In genomic region chr8:94415218-94415617, GRCm38 (mm10) we compare ENCODE assay signal across 14 mouse cellular contexts. TPM values are rescaled to one million over a fixed set of nuclear protein-coding genes. Genes with fewer than 3 reads are reported as not detected.
A peak's percentile ranks its signal among the peaks of the same experiment; 100 is the strongest.
DNase-seq lines count a peak whose midpoint lies in the region; ATAC-seq and TF ChIP-seq lines count a peak whose summit lies in the region.
"Had no signal": no experiment of that assay in that cellular context is flagged by ENCODE, and none has a peak within 500 bp of the region (broad histone marks: within the 10 kb centered on the region; RNA-seq: fewer than 3 reads in every experiment).

No protein-coding gene starts in this region.

- no peak overlapping the region for H3K4me3 ChIP-seq in kidney, embryonic 16.5 days (ENCODE audit: low read length)
- H3K4me3 ChIP-seq in ES-E14 (ENCODE audit: insufficient read depth in 1 of 2, low read depth in 1 of 2, low read length in 2 of 2, poor library complexity in 1 of 2, severe bottlenecking in 1 of 2): no peak overlapping the region
- H3K4me3 ChIP-seq in liver, embryonic 11.5 days (ENCODE audit: low read depth, low read length): no peak overlapping the region
- H3K4me3 ChIP-seq: heart, adult 2 months had no signal

- H3K9ac ChIP-seq in kidney, embryonic 16.5 days (replicated peaks; ENCODE audit: low read length): no peak overlapping the region
- H3K9ac ChIP-seq in ES-E14 (ENCODE audit: insufficient read depth, low read depth, low read length, poor library complexity, severe bottlenecking): no peak overlapping the region
- no peak overlapping the region for H3K9ac ChIP-seq in liver, embryonic 11.5 days (ENCODE audit: low read depth, low read length)
- H3K9ac ChIP-seq: forebrain, postnatal 0 days; liver, postnatal 0 days had no signal

- no peak for DNase-seq in kidney, postnatal 10 days
- DNase-seq in 416B (ENCODE audit: low read depth) (peak; percentile 92), ES-E14 (ENCODE audit: low read depth, low spot score) (no peak)
- DNase-seq in right cerebral cortex, postnatal 4 days: no peak
- DNase-seq in liver, embryonic 11.5 days (ENCODE audit: low spot score): no peak
- DNase-seq in layer of hippocampus, postnatal 10 days (ENCODE audit: low spot score in 2 of 2): no peak
- DNase-seq: cerebellum, adult 9-11 months; forebrain, postnatal 0 days; heart, postnatal 14 days; kidney, postnatal 14 days; liver, postnatal 0 days had no signal

- H3K27me3 ChIP-seq in kidney, embryonic 16.5 days (ENCODE audit: insufficient read depth, low read length): no peaks in the 10 kb centered on the region
- no peaks in the 10 kb centered on the region for H3K27me3 ChIP-seq in liver, embryonic 11.5 days (replicated peaks; ENCODE audit: control insufficient read depth, insufficient read depth, low read length)

- H3K27ac ChIP-seq in kidney, embryonic 16.5 days (ENCODE audit: low read length): no peak overlapping the region
- H3K27ac ChIP-seq in ES-E14 (ENCODE audit: insufficient read depth, low read depth, low read length, poor library complexity, severe bottlenecking): no peak overlapping the region
- H3K27ac ChIP-seq in liver, embryonic 11.5 days (ENCODE audit: low read depth, low read length): no peak overlapping the region
- H3K27ac ChIP-seq: heart, adult 2 months had no signal

- H3K36me3 ChIP-seq in kidney, embryonic 16.5 days (ENCODE audit: insufficient read depth, low read length): no peaks in the 10 kb centered on the region
- H3K36me3 ChIP-seq in ES-E14 (ENCODE audit: control insufficient read depth, insufficient read depth, low read length, poor library complexity, severe bottlenecking): no peaks in the 10 kb centered on the region
- no peaks in the 10 kb centered on the region for H3K36me3 ChIP-seq in liver, embryonic 11.5 days (ENCODE audit: control insufficient read depth, insufficient read depth, low read length)

- H3K9me3 ChIP-seq in kidney, embryonic 16.5 days (ENCODE audit: low read length): no peaks in the 10 kb centered on the region
- H3K9me3 ChIP-seq in ES-E14 (ENCODE audit: control insufficient read depth, insufficient read depth, low read depth, low read length): no peaks in the 10 kb centered on the region
- H3K9me3 ChIP-seq in liver, embryonic 11.5 days (ENCODE audit: control insufficient read depth, low read length): no peaks in the 10 kb centered on the region

- no peak overlapping the region for H3K4me2 ChIP-seq in kidney, embryonic 16.5 days (replicated peaks; ENCODE audit: low read depth, low read length)
- no peak overlapping the region for H3K4me2 ChIP-seq in liver, embryonic 11.5 days

- peak; percentile 51; the same call in 1 of the 2 replicates for ATAC-seq in kidney, embryonic 16.5 days (ENCODE audit: low FRiP score, low TSS enrichment)
- ATAC-seq in hematopoietic stem cell, adult 5-6 weeks (replicated peaks in 1 of 2; ENCODE audit: insufficient read depth in 1 of 2, low FRiP score in 2 of 2, low TSS enrichment in 1 of 2, low read depth in 1 of 2, poor library complexity in 2 of 2, severe bottlenecking in 2 of 2): peak; percentile 9 to 27; a peak in 1 of 4 replicates
- no peak for ATAC-seq in liver, embryonic 11.5 days (replicated peaks; ENCODE audit: low FRiP score)
- ATAC-seq: forebrain, postnatal 0 days; liver, postnatal 0 days had no signal

- 45% methylated on average over 2 of the region's 2 CpGs for WGBS in kidney, embryonic 16.5 days
- 59% methylated on average over 2 of the region's 2 CpGs for WGBS in liver, embryonic 11.5 days

- no peaks in the 10 kb centered on the region for H3K4me1 ChIP-seq in kidney, embryonic 16.5 days (ENCODE audit: insufficient read depth, low read length)
- no peaks in the 10 kb centered on the region for H3K4me1 ChIP-seq in ES-E14 (ENCODE audit: control insufficient read depth in 2 of 2, insufficient read depth in 2 of 2, low read length in 2 of 2, poor library complexity in 1 of 2)
- no peaks in the 10 kb centered on the region for H3K4me1 ChIP-seq in liver, embryonic 11.5 days (replicated peaks; ENCODE audit: control insufficient read depth, insufficient read depth, low read length)

- in situ Hi-C loops in ES-E14 (cut with MboI; ENCODE audit: low sequenced_read_pairs in 2 of 2, unreplicated experiment in 2 of 2): no loop called here

TF ChIP-seq in ES-E14, 5 proteins besides CTCF, POLR2A, EP300 and RAD21:
- TF ChIP-seq CHD2 (IDR thresholded peaks at IDR 0.05; ENCODE audit: low read depth, low read length) (no peak), MAFK (IDR thresholded peaks at IDR 0.05; ENCODE audit: insufficient read depth, low read depth, low read length) (0 out of 2 replicates have a peak, but pooled peaks have one; percentile 16)

RNA-seq across cellular contexts. Expression of gene Nlrc5, which starts 18.9 kb away (rescaled TPM):
- polyA plus RNA-seq in kidney, embryonic 16.5 days (2015; fragmentation: Nextera tagmentation; extraction: Ambion mirVana): 0.15 TPM in 1 of 2 replicates, not detected in the other
- 0.76 and 1.8 TPM in 2 replicates for total RNA-seq in ES-E14 (2012; rRNA removed)
- 62.6 and 97.6 TPM in 2 replicates for total RNA-seq in hematopoietic stem cell, adult 5-6 weeks (2017)
- polyA plus RNA-seq in liver, embryonic 11.5 days (2014; fragmentation: Nextera tagmentation; extraction: Ambion mirVana): not detected in 2 replicates
- under 1 TPM; 0.50 to 0.51 TPM for total RNA-seq in layer of hippocampus, postnatal 10 days (2021)

RNA-seq across cellular contexts. Expression of gene Herpud1, which starts 29.0 kb away (rescaled TPM):
- polyA plus RNA-seq in kidney, embryonic 16.5 days (2015; fragmentation: Nextera tagmentation; extraction: Ambion mirVana): 82.9 and 87.9 TPM in 2 replicates
- 50.4 and 76.5 TPM in 2 replicates for total RNA-seq in ES-E14 (2012; rRNA removed)
- 74.5 and 93.6 TPM in 2 replicates for total RNA-seq in hematopoietic stem cell, adult 5-6 weeks (2017)
- 110 and 115 TPM in 2 replicates for polyA plus RNA-seq in liver, embryonic 11.5 days (2014; fragmentation: Nextera tagmentation; extraction: Ambion mirVana)
- 10 to 100 TPM; 35.5 to 36.2 TPM for total RNA-seq in layer of hippocampus, postnatal 10 days (2021)

Comparison
In these comparisons a context has a peak if more than half of its experiments do, and no peak if none do; other contexts are left out.
1. RNA of gene Nlrc5, which starts 18.9 kb away (total RNA-seq): 62.6 to 97.6 TPM in hematopoietic stem cell, adult 5-6 weeks; 0.76 to 1.8 TPM in ES-E14 and 0.50 to 0.51 TPM in layer of hippocampus, postnatal 10 days; every median in the first group is over 10 times any median in the second.